Mouse (Mus musculus): ENCODE results near the gene Rsf1. TPM values are rescaled to one million over a fixed set of nuclear protein-coding genes. Genes with fewer than 3 reads are reported as not detected.

The Rsf1 gene
- total and polyA plus RNA-seq, 3 experiments, result 14.2 to 58.5 (median 33.4) TPM

- TF ChIP-seq CTCF (IDR thresholded peaks at IDR 0.05; ENCODE audit: low read depth, low read length) (no peak), GATA1 (IDR thresholded peaks at IDR 0.05; ENCODE audit: borderline replicate concordance, low read length) (no peak), TAL1 (conservative IDR thresholded peaks at IDR 0.05; ENCODE audit: low read depth, low read length) (no peak), POLR2AphosphoS5 (IDR thresholded peaks at IDR 0.05; ENCODE audit: insufficient replicate concordance, low read depth, low read length) (no peak), GATA2 (IDR thresholded peaks at IDR 0.05; ENCODE audit: borderline replicate concordance, low read depth, low read length) (no peak)
- H3K27me3 ChIP-seq (ENCODE audit: insufficient read depth, low read length), result no peaks in the 10 kb centered on the region
- no peaks in the 10 kb centered on the region for H3K9me3 ChIP-seq (replicated peaks)
- H3K36me3 ChIP-seq (replicated peaks), result peaks cover 35% of the 10 kb centered on the region
- ATAC-seq (ENCODE audit: extremely low read depth, insufficient number of reproducible peaks, low FRiP score, poor library complexity, severe bottlenecking), result no peak
- no peak for DNase-seq (ENCODE audit: low spot score)
- H3K4me3 ChIP-seq (ENCODE audit: low read depth, low read length), result no peak overlapping the region
- peaks cover 58% of the 10 kb centered on the region for H3K4me1 ChIP-seq (ENCODE audit: insufficient read depth, low read depth, low read length)
Observed at GRCm38 (mm10) chr7:97588506-97588905, 8.8 kb downstream of the Rsf1 start.

GRCm38 (mm10) chr7:97590488-97590887 lies 10.8 kb downstream of the Rsf1 start:
- H3K9me3 ChIP-seq (replicated peaks), result no peaks in the 10 kb centered on the region
- H3K36me3 ChIP-seq (replicated peaks), result peaks cover 41% of the 10 kb centered on the region
- H3K4me3 ChIP-seq (ENCODE audit: low read depth, low read length), result no peak overlapping the region; the same call in 1 of the 2 replicates
- peaks cover 50% of the 10 kb centered on the region for H3K4me1 ChIP-seq (ENCODE audit: insufficient read depth, low read depth, low read length)
- ATAC-seq (ENCODE audit: extremely low read depth, insufficient number of reproducible peaks, low FRiP score, poor library complexity, severe bottlenecking), result peak; percentile 81
- no peak for TF ChIP-seq POLR2AphosphoS5 (IDR thresholded peaks at IDR 0.05; ENCODE audit: insufficient replicate concordance, low read depth, low read length)
- TF ChIP-seq GATA1 (IDR thresholded peaks at IDR 0.05; ENCODE audit: borderline replicate concordance, low read length), result no peak
- no peak for TF ChIP-seq CTCF (IDR thresholded peaks at IDR 0.05; ENCODE audit: low read depth, low read length)
- TF ChIP-seq TAL1 (conservative IDR thresholded peaks at IDR 0.05; ENCODE audit: low read depth, low read length), result 0 out of 2 replicates have a peak, but pooled peaks have one; percentile 14
- TF ChIP-seq GATA2 (IDR thresholded peaks at IDR 0.05; ENCODE audit: borderline replicate concordance, low read depth, low read length), result no peak
- peak; percentile 9 for DNase-seq (ENCODE audit: low spot score)
- H3K27me3 ChIP-seq (ENCODE audit: insufficient read depth, low read length), result no peaks in the 10 kb centered on the region

GRCm38 (mm10) chr7:97591336-97591735 lies 11.6 kb downstream of the Rsf1 start:
- no peak for ATAC-seq (ENCODE audit: extremely low read depth, insufficient number of reproducible peaks, low FRiP score, poor library complexity, severe bottlenecking)

DNA sequence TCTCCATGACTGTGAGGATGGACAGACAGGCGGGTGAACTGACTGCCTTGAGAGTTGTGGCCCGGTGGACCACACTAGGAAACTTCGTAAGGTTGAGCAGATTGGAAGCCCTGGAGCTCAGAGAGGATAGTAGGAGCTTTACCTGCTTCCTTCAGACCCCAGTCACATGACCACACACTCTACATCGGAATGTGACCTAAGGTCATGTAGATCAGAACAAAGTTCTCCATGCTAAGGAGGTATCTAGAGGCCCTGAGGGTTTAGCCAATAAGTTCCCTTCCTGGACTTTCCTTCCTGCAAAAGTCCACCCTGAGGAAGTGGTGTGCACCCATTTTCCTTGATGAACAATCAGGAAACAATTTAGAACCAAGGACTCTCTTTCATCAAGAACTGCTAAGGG lies 12.7 kb downstream of the Rsf1 start:
- peaks cover 44% of the 10 kb centered on the region for H3K4me1 ChIP-seq (ENCODE audit: insufficient read depth, low read depth, low read length)
- ATAC-seq (ENCODE audit: extremely low read depth, insufficient number of reproducible peaks, low FRiP score, poor library complexity, severe bottlenecking), result no peak
- H3K27me3 ChIP-seq (ENCODE audit: insufficient read depth, low read length), result no peaks in the 10 kb centered on the region
- no peaks in the 10 kb centered on the region for H3K9me3 ChIP-seq (replicated peaks)
- peaks cover 45% of the 10 kb centered on the region for H3K36me3 ChIP-seq (replicated peaks)
- no peak for DNase-seq (ENCODE audit: low spot score)
- no peak for TF ChIP-seq GATA1 (IDR thresholded peaks at IDR 0.05; ENCODE audit: borderline replicate concordance, low read length)
- TF ChIP-seq GATA2 (IDR thresholded peaks at IDR 0.05; ENCODE audit: borderline replicate concordance, low read depth, low read length), result no peak
- TF ChIP-seq CTCF (IDR thresholded peaks at IDR 0.05; ENCODE audit: low read depth, low read length), result no peak
- TF ChIP-seq POLR2AphosphoS5 (IDR thresholded peaks at IDR 0.05; ENCODE audit: insufficient replicate concordance, low read depth, low read length), result no peak
- TF ChIP-seq TAL1 (conservative IDR thresholded peaks at IDR 0.05; ENCODE audit: low read depth, low read length), result no peak
- no peak overlapping the region for H3K4me3 ChIP-seq (ENCODE audit: low read depth, low read length)

More at GRCm38 (mm10) chr7:97591336-97591735, 11.6 kb downstream of the Rsf1 start:
- DNase-seq (ENCODE audit: low spot score), result peak; percentile 5
- Histone ChIP-seq H3K9me3 (replicated peaks) (no peaks in the 10 kb centered on the region), H3K4me3 (ENCODE audit: low read depth, low read length) (no peak overlapping the region; the same call in 1 of the 2 replicates), H3K4me1 (ENCODE audit: insufficient read depth, low read depth, low read length) (peaks cover 44% of the 10 kb centered on the region), H3K27me3 (ENCODE audit: insufficient read depth, low read length) (no peaks in the 10 kb centered on the region), H3K36me3 (replicated peaks) (peaks cover 45% of the 10 kb centered on the region)
- TF ChIP-seq TAL1 (conservative IDR thresholded peaks at IDR 0.05; ENCODE audit: low read depth, low read length) (no peak), POLR2AphosphoS5 (IDR thresholded peaks at IDR 0.05; ENCODE audit: insufficient replicate concordance, low read depth, low read length) (no peak)

DNA sequence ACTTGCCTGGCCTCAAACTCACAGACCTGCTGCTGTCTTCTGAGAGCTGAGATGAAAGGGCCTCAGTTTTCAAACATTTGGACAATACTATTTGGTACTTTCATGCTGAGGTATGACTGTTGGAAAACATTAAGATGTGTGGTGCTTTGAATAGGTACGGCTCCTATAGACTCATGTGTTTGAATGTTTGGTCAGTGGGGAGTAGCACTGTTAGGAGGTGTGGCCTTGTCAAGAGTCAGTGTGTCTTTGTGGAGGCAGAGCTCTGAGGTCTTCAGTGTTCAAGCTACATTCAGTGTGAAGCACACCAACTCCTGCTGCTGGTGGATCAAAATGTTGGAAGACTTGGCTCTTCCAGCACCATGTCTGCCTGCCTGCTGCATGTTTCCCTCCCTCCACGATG lies 13.8 kb downstream of the Rsf1 start:
- Histone ChIP-seq H3K4me3 (ENCODE audit: low read depth, low read length) (no peak overlapping the region), H3K4me1 (ENCODE audit: insufficient read depth, low read depth, low read length) (peaks cover 44% of the 10 kb centered on the region), H3K9me3 (replicated peaks) (no peaks in the 10 kb centered on the region), H3K27me3 (ENCODE audit: insufficient read depth, low read length) (no peaks in the 10 kb centered on the region), H3K36me3 (replicated peaks) (peaks cover 47% of the 10 kb centered on the region)
- TF ChIP-seq TAL1 (conservative IDR thresholded peaks at IDR 0.05; ENCODE audit: low read depth, low read length) (no peak), CTCF (IDR thresholded peaks at IDR 0.05; ENCODE audit: low read depth, low read length) (no peak), POLR2AphosphoS5 (IDR thresholded peaks at IDR 0.05; ENCODE audit: insufficient replicate concordance, low read depth, low read length) (no peak), GATA1 (IDR thresholded peaks at IDR 0.05; ENCODE audit: borderline replicate concordance, low read length) (no peak), GATA2 (IDR thresholded peaks at IDR 0.05; ENCODE audit: borderline replicate concordance, low read depth, low read length) (no peak)
- no peak for DNase-seq (ENCODE audit: low spot score)
- no peak for ATAC-seq (ENCODE audit: extremely low read depth, insufficient number of reproducible peaks, low FRiP score, poor library complexity, severe bottlenecking)

DNA sequence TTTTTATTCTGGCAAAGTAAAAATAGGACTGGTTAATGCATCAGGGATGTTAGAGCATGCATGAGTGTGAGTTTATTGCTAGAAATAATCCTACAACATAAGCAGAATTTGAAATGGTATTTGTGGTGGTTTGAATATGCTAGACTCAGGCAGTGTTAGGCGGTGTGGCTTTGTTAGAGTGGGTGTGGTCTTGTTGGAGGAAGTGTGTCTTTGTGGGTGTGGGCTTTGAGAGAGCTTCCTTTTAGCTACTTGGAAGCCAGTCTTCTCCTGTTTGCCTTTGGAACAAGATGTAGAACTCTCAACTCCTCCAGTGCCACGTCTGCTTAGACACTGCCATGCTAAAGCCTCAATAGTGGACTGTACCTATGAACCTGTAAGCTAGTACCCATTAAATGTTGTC lies 18.9 kb downstream of the Rsf1 start:
- H3K4me3 ChIP-seq (ENCODE audit: low read depth, low read length), result no peak overlapping the region
- H3K9me3 ChIP-seq (replicated peaks), result no peaks in the 10 kb centered on the region
- TF ChIP-seq TAL1 (conservative IDR thresholded peaks at IDR 0.05; ENCODE audit: low read depth, low read length), result no peak
- TF ChIP-seq GATA2 (IDR thresholded peaks at IDR 0.05; ENCODE audit: borderline replicate concordance, low read depth, low read length), result no peak
- TF ChIP-seq POLR2AphosphoS5 (IDR thresholded peaks at IDR 0.05; ENCODE audit: insufficient replicate concordance, low read depth, low read length), result no peak
- no peak for TF ChIP-seq CTCF (IDR thresholded peaks at IDR 0.05; ENCODE audit: low read depth, low read length)
- TF ChIP-seq GATA1 (IDR thresholded peaks at IDR 0.05; ENCODE audit: borderline replicate concordance, low read length), result no peak
- ATAC-seq (ENCODE audit: extremely low read depth, insufficient number of reproducible peaks, low FRiP score, poor library complexity, severe bottlenecking) (no peak), DNase-seq (ENCODE audit: low spot score) (no peak)
- H3K4me1 ChIP-seq (ENCODE audit: insufficient read depth, low read depth, low read length), result peaks cover 19% of the 10 kb centered on the region
- no peaks in the 10 kb centered on the region for H3K27me3 ChIP-seq (ENCODE audit: insufficient read depth, low read length)
- H3K36me3 ChIP-seq (replicated peaks), result peaks cover 26% of the 10 kb centered on the region
